Mouse (Mus musculus): ENCODE results near the gene Arhgdib. TPM values are rescaled to one million over a fixed set of nuclear protein-coding genes. Genes with fewer than 3 reads are reported as not detected.
"Not testable (repeated sequence)": the region's sequence is repeated elsewhere in the genome, so short reads cannot be mapped to it uniquely, and the experiment has no call there.

Gene Arhgdib
- total RNA-seq, 2 experiments from 2014 or later = 24.4 to 28.9 TPM

DNA sequence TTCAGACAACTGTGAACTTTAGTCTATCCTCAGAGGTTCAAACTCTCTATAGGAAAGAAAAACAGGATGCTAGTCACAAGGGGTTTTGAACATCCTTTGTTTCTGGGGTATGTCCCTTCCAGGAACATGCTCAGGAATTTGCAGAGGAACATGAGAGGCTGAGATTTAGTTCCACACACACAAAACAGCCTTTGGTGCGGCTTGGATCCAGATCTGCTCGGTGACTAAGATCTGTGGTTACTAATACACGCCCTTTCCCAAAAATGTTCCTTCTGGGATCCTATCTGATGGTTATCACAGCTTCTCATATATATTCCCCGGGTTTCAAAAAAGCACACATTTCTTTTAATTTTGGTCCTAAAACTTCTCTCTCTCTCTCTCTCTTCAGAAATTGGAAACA lies 43.9 kb downstream of the Arhgdib start:
- DNase-seq = no peak
- intact Hi-C loops (cut with DNase I) = no loop called here

DNA sequence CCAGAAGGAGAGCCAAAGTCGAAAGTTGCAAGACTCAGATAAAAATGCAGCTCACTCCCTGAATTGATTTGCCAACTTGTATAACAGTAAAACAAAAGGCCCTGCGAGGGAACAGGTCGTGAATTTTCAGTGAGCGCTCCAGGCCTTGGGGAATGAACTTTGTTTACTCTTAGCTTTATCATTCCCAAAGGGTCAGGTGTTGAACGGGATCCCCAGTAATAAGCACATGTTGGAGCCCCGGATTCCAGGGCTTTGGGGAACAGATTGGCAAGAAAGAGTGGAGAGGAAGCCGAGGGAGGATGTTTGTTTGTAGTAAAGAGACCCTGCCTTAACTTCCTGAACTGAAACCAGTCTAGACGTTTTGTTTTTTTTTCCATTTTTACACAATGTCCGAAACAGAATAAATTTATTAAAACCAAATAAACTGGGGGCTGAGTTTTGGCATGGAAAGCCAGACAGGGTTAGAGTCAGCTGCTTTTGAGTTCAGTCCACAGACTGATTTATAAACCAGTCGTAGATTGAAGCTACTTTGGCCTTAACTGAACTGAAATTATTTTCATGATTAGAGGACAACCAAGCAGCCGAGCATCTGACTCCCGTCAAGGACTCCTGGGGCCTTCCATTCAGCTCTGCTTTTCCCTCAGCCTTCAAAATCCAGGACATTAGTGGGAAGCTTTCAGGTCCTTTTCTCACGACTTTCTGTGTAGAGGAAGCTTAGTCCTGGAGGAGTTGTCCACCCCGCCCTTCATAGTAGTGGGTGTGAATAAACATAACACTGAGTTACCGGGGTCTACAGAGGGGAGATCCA lies 47.0 kb downstream of the Arhgdib start:
- intact Hi-C loops (cut with DNase I) = no loop called here
- DNase-seq = no peak

DNA sequence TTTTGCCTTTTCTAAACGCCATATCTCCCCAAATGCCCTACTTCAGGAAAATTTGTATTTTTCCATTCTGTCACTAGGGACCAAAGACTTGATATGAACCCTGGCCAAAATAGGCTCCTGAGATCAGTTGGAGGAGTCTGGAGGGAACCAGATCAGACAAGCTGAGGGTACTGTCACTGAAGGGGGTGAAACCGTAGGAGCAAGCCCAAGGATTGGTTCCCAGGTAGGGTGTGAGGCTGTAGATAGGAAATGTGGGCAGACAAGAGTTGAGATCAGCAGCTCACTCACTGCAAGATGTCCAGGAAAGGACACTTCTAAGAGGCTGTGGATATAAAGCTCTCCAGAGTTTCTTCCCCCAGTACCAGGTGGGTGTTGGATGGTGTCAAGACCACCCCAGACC lies 49.7 kb downstream of the Arhgdib start:
- intact Hi-C loops (cut with DNase I) = no loop called here

DNA sequence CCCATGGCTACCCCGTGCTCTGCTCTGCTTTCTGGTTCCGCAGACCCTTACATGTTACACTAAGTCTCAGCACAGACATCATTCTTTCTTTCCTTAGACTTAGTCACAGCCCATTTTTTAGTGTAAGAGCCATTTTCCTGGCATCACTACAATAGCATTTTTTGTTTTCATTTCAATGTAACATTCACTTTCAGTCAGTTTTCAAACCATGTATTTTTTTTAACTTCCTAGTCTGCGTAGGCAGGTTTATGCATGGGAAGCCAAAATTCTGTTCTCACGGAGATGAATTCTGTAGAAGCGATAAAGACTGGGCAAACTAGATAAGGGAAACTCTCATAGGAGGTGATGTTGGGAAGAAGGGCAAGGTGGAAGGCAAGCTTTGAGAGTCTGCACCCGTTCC lies 52.1 kb downstream of the Arhgdib start:
- intact Hi-C loops (cut with DNase I) = no loop called here
- DNase-seq = no peak

More for the DNA sequence above, 49.7 kb downstream of the Arhgdib start:
- no peak for DNase-seq

DNA sequence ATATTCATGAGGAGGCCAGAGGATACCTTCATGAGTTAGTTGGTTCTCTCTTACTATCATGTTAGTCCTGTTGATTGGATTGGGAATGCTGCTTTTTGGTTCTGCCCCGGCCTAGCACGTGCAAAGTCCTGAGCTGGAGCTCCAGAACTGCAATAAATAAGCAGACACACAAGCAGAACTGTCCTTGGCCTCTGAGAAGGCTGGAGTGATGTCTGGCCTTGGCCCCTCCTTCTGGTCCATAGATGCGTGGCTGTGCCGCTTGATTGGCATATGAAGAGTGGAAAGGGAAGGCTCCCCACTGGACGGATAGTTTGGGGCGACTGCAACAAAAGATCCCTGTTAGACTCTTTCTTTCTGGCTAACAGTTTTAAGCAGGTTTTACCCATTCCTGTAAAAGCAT lies 52.6 kb downstream of the Arhgdib start:
- DNase-seq = no peak
- intact Hi-C loops (cut with DNase I) = no loop called here

DNA sequence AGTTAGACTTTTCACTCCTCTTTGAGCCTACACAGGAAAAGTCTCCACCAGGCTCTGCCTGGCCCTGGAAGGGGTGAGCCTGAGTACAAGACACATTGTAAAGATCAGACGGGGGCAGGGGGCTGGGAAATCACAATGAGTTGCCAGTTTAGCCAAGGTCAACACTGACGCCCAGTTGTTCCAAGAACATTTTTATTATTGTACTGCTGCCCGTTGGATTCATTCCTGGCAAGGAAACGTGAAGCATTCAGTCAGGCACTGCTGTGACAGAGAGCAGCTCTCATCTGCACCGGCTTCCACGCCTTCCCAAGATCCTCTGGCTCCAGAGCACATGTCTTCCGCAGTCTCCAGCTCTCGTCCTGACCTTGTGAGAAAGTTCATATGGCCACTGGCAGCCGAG lies 53.8 kb downstream of the Arhgdib start:
- intact Hi-C loops (cut with DNase I) = no loop called here
- no peak for DNase-seq

DNA sequence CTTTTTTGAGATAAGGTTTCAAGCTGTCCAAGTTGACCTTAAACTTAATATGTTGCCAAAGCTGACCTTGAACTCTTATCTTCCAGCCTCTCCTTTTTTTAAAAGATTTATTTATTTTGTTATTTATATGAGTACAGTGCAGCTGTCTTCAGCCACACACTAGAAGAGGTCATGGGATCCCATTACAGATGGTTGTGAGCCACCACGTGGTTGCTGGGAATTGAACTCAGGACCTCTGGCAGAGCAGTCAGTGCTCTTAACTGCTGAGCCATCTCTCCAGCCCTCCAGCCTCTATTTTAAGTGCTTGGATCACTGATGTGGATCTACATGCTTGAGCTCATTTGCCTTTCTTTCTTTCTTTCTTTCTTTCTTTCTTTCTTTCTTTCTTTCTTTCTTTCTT lies 56.9 kb downstream of the Arhgdib start:
- DNase-seq = not testable (repeated sequence)
- intact Hi-C loops (cut with DNase I) = loop anchor here (5.0 kb wide), 1 partner anchor 33 kb away; no protein-coding TSS in a partner anchor

DNA sequence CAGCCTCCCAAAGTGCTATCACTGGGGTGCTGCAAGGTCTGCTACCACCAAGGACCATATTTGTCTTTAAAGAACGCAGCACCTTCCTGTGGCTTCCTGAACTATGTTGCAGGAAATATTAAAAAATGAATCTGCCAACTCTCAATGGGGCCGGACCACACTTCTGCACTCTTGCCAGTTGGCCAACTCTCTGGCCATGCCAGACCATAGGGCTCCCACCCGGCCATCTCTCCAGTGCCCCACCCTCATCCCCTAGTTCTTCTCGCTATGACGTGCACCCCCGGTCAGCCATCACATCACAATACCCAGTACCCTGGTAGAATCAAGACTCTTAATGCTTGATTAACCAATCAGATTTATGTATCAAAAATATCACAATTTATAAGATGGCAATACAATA lies 57.7 kb downstream of the Arhgdib start:
- intact Hi-C loops (cut with DNase I) = loop anchor here (5.0 kb wide), 1 partner anchor 33 kb away; no protein-coding TSS in a partner anchor
- no peak for DNase-seq

DNA sequence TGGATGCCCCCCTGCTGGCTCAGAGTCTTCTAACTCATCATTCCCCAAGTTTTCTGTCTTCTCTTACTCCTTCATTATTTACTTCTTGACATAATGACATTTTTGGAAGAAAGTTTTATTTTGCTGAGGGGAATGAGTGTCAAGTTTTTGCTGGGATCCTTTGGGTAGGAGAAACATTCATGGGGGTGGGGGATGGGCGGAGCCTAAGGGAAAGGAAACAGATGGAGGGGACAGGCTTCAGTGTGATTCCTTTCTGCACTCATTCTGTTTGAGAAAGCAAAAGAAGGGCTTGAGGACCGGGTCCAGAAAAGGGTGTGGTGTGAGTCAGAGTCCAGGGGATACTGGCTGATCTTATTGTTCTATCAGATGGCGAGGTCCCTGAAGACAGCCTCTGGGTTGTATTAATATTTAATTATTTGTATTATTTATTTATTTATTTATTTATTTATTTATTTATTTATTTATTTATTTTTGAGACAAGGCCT lies 58.2 kb downstream of the Arhgdib start:
- intact Hi-C loops (cut with DNase I) = loop anchor here (5.0 kb wide), 1 partner anchor 34 kb away; no protein-coding TSS in a partner anchor
- no peak for DNase-seq

DNA sequence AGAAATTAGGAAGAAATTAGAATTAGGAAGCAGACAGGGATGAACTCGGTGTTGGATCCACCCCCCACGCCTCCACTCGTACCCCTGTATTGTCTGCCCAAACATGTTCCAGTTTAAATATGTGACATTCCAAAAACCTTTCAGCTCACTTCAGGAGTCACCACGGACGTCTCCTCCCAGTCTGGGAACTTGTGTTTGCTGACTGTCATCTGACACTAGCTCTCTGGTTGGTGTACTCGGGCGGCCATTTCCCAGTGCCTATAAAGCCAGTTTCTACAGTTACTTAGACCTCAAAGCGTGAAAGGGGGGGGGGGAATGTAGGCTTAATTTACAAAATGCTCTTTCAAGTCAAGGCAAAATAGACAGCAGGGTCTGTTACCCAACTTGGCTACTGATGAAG lies 60.0 kb downstream of the Arhgdib start:
- intact Hi-C loops (cut with DNase I) = loop anchor here (5.0 kb wide), 1 partner anchor 36 kb away; no protein-coding TSS in a partner anchor

DNA sequence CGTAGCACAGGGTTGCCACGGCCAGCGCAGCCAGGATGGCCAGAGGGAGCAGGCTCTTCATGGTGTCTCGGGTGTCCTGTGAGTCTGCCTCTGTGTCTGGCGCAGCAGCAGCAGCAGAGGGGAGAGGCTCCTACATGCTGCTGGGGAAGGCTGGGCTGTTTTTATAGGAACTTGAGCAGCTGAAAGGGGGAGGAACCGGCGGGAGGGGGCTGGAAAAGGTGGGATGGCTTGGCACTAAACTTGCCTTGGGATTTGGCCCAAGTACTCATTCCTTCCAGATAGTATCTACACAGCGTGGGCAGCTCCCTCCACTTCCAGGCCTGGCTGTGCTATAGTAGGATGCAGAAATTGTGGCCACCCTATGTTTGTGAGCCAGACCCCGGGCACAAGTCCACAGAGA lies 66.0 kb downstream of the Arhgdib start, which contains the start of gene Mgp:
TSS of gene Mgp (minus strand) at position 154 of the 400 bp plus-strand sequence.
- DNase-seq = no peak
- intact Hi-C loops (cut with DNase I) = no loop called here

More for the DNA sequence above, 60.0 kb downstream of the Arhgdib start:
- DNase-seq = no peak

DNA sequence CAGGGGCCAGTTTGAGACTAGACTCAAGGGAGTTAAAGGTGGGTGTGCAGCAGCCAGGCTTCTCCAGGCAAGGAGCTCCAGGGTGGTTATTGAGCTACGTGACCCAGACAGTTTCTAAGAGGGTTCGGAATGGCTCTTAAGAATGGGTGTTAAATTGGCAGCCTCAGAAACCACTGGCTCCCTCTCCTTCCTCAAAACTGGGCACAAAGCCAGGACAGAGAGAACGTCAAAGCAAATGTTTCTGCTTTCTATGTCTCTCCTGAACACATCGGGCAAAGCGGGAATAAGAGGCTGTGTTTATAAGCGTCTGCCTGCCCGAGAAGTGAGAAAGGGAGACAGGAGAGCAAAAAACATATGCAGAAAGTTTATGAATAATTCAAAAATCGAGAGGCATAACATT lies 67.1 kb downstream of the Arhgdib start:
- intact Hi-C loops (cut with DNase I) = no loop called here
- peak; percentile 13 for DNase-seq

Other genes with a start within 250 kb of the Arhgdib start
- gene Gucy2c, start 160.1 kb downstream of the Arhgdib start, total RNA-seq (2021) = under 1 TPM; 0.14 to 0.22 TPM
- gene Hist4h4, start 137.5 kb downstream of the Arhgdib start, total RNA-seq (2021) = 10 to 100 TPM; 21.6 to 22.7 TPM
- gene H2afj, start 133.7 kb downstream of the Arhgdib start, total RNA-seq (2021) = 10 to 100 TPM; 49.9 to 51.7 TPM
- gene BC049715, start 114.3 kb downstream of the Arhgdib start, total RNA-seq (2021) = 1 to 10 TPM; 2.0 to 2.6 TPM
- 100 to 1,000 TPM in 1 of 2 experiments, 10 to 100 TPM in 1; 97.6 to 104 TPM for gene Wbp11, start 113.7 kb downstream of the Arhgdib start, total RNA-seq (2021)
- gene Smco3, start 106.4 kb downstream of the Arhgdib start, total RNA-seq (2021) = 1 to 10 TPM; 2.3 to 3.2 TPM
- gene Art4, start 84.2 kb downstream of the Arhgdib start, total RNA-seq (2021) = not detected
- gene Mgp, start 66.1 kb downstream of the Arhgdib start, total RNA-seq (2021) = 10 to 100 TPM; 16.3 to 19.2 TPM
- under 1 TPM; 0.56 to 0.64 TPM for gene Erp27, start 19.7 kb downstream of the Arhgdib start, total RNA-seq (2021)
- gene Pde6h, start 18.1 kb downstream of the Arhgdib start, total RNA-seq (2021) = 1 to 10 TPM in 1 of 2 experiments, under 1 TPM in 1; 0.50 to 1.0 TPM
- gene Rerg, start 228.6 kb upstream of the Arhgdib start, total RNA-seq (2021) = 10 to 100 TPM in 1 of 2 experiments, 1 to 10 TPM in 1; 9.2 to 11.0 TPM

Data from left cerebral cortex, postnatal 4 days (tissue).